Mouse (Mus musculus) heart, embryonic 12.5 days (tissue): Measurements from ENCODE around the gene H2afx. TPM values are rescaled to one million over a fixed set of nuclear protein-coding genes. Genes with fewer than 3 reads are reported as not detected.

Source experiments
- ATAC-seq: fragments of 200-750 bp; cut with Nextera tagmentation; 2 replicates; pipeline ENCODE4 v1.8.0; 2017; ENCODE audit warnings: moderate TSS enrichment, moderate library complexity; ENCODE audit not compliant: insufficient number of reproducible peaks, low FRiP score
- H3K27ac ChIP-seq: fragments of 300-500 bp; sonication (generic); 2 replicates; pipeline ENCODE4 v1.5.1; 2016; ENCODE audit warnings: mild to moderate bottlenecking, moderate library complexity; ENCODE audit not compliant: poor library complexity, severe bottlenecking
- H3K27me3 ChIP-seq: fragments of 300-500 bp; sonication (generic); replicated peaks from 2 replicates; pipeline ENCODE4 v1.6.1; 2016; ENCODE audit warnings: mild to moderate bottlenecking, moderate library complexity
- H3K36me3 ChIP-seq: fragments of 300-500 bp; sonication (generic); 2 replicates; pipeline ENCODE4 v1.6.1; 2016; ENCODE audit warnings: mild to moderate bottlenecking, moderate library complexity
- H3K4me1 ChIP-seq: fragments of 300-500 bp; sonication (generic); replicated peaks from 2 replicates; pipeline ENCODE4 v1.6.1; 2016; ENCODE audit warnings: mild to moderate bottlenecking
- H3K4me2 ChIP-seq: fragments of 300-500 bp; sonication (generic); 2 replicates; pipeline ENCODE4 v1.6.1; 2016; ENCODE audit warnings: mild to moderate bottlenecking, moderate library complexity
- H3K4me3 ChIP-seq: fragments of 300-500 bp; sonication (generic); 2 replicates; pipeline ENCODE4 v1.5.1; 2016; ENCODE audit warnings: mild to moderate bottlenecking
- H3K9ac ChIP-seq: fragments of 300-500 bp; sonication (generic); 2 replicates; pipeline ENCODE4 v1.6.1; 2016; ENCODE audit warnings: mild to moderate bottlenecking, moderate library complexity
- H3K9me3 ChIP-seq: fragments of 300-500 bp; sonication (generic); replicated peaks from 2 replicates; pipeline ENCODE4 v1.6.1; 2016; ENCODE audit warnings: mild to moderate bottlenecking, moderate library complexity
- WGBS: fragments of 180-500 bp; shearing (Covaris S2); methylation state at CpG from one replicate; pipeline ENCODE4 v1.1.7; 2016; 5-methylcytosine and 5-hydroxymethylcytosine counted together
- polyA plus RNA-seq: library from polyadenylated mRNA; unstranded; fragments of >200 nt; fragmentation: Nextera tagmentation; extraction: Ambion mirVana; gene quantifications from 2 replicates; pipeline ENCODE4 v1.2.1, GENCODE M21; 2016

Gene H2afx
- polyA plus RNA-seq, 1 experiment from 2014 or later, result 231 TPM

DNA sequence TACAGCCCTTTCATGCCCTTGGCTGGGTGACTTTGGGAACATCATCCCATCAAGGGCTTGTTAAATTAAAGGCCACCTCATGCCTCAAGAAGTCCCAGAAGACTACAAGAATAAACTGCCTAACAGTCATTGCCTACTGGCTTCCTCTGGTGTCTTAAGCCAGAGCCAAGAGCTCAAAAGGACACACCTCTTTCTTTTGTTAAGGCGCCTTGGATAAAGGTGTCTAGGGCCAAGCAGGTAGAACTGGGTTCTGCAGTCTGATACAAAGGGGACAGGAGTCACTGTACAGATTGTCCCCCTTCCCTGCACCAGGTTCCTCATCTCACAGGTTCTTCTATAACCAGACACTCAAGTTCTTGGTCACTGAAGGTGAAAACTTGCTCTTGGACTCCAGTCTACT, 8.1 kb downstream of the H2afx start:
- peak overlapping the region; percentile 98 for H3K27ac ChIP-seq
- no peak for ATAC-seq
- no peaks in the 10 kb centered on the region for H3K27me3 ChIP-seq
- peak overlapping the region; percentile 65 for H3K4me3 ChIP-seq
- H3K9me3 ChIP-seq, result no peaks in the 10 kb centered on the region
- peaks cover 48% of the 10 kb centered on the region for H3K36me3 ChIP-seq
- 64% methylated on average over 1 of the region's 1 CpGs for WGBS
- peak overlapping the region; percentile 74 for H3K9ac ChIP-seq
- peak overlapping the region; percentile 75 for H3K4me2 ChIP-seq
- H3K4me1 ChIP-seq, result peaks cover 26% of the 10 kb centered on the region

DNA sequence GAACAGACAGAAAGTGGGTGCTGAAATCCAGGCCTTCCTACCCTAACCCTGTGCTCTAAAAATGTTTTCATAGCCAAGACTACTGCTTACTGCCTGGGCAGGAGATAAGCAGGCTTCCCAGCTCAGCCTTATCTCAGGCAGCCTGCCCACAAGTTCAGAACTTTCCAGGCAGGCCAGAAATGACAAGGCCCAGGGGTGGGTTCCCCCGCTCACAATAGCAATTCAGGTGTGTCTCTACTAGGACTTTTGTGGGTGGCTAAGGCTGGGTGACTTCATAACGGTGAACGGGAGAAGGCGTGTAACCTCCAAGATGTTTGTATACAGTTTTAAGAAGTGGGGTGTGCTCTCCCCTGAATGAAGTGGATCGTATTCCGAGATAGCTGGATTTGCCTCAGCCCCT, 8.8 kb downstream of the H2afx start:
- peak; percentile 86 for ATAC-seq
- Histone ChIP-seq H3K36me3 (peaks cover 50% of the 10 kb centered on the region), H3K27ac (peak overlapping the region; percentile 98), H3K4me1 (peaks cover 22% of the 10 kb centered on the region), H3K4me2 (peak overlapping the region; percentile 75), H3K4me3 (peak overlapping the region; percentile 65), H3K27me3 (no peaks in the 10 kb centered on the region), H3K9ac (peak overlapping the region; percentile 74), H3K9me3 (no peaks in the 10 kb centered on the region)
- 5% methylated on average over 6 of the region's 6 CpGs for WGBS

- H3K27me3 ChIP-seq, result no peaks in the 10 kb centered on the region
- under 1% methylated on average over 39 of the region's 39 CpGs for WGBS
- H3K36me3 ChIP-seq, result peaks cover 50% of the 10 kb centered on the region
Measured at GRCm38 (mm10) chr9:44343781-44344421, 9.4 kb downstream of the H2afx start, which contains the start of gene Hmbs. Hmbs (minus strand) TSS chr9:44344228.

DNA sequence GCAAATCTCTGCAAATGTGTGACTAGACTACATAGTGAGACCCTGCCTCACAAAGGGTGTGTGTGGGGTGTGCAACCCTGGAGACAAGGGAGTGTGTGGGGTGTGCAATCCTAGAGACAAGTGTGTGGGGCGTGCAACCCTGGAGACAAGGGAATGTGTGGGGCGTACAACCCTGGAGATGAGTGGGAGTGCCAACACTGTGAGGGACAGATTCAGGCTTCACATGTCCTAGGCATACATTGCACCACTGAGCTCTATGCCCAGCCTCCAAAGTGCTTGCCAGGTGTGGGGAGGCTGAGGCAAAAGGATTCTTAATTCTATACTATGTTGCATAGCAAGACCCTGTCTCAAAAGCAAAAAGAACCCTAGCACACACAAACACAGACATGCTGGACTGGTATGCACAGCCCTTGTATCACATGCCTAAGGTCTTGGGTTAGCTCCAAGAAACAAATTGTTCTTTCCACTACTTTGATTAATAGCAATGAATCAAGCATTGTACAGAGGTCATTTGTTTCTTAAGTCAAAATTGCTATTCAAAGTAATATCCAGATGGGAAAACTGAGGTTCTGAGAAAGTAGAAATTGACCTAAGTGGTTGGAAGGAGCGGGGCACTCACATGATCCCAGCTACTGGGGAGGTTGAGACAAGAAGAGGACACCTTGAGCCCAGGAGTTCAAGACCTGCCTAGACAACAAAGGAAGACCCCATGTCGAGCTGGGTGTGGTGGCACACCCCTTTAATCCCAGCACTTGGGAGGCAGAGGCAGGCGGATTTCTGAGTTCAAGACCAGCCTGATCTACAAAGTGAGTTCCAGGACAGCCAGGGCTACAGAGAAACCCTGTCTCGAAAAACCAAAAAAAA, 11.3 kb downstream of the H2afx start:
- WGBS, result 83% methylated on average over 6 of the region's 6 CpGs
- no peak for ATAC-seq
- Histone ChIP-seq H3K4me2 (no peak overlapping the region), H3K9ac (no peak overlapping the region), H3K36me3 (peaks cover 52% of the 10 kb centered on the region), H3K9me3 (no peaks in the 10 kb centered on the region), H3K4me3 (no peak overlapping the region), H3K4me1 (peaks cover 22% of the 10 kb centered on the region), H3K27me3 (no peaks in the 10 kb centered on the region), H3K27ac (no peak overlapping the region)

More at GRCm38 (mm10) chr9:44343781-44344421, 9.4 kb downstream of the H2afx start, which contains the start of gene Hmbs:
- Histone ChIP-seq H3K4me1 (peaks cover 22% of the 10 kb centered on the region), H3K9me3 (no peaks in the 10 kb centered on the region), H3K4me3 (peak within 1 kb of the TSS; percentile 65), H3K9ac (peak within 1 kb of the TSS; percentile 74), H3K4me2 (peak within 1 kb of the TSS; percentile 75), H3K27ac (peak within 1 kb of the TSS; percentile 98)
- peak; percentile 93 for ATAC-seq

GRCm38 (mm10) chr9:44347166-44347565, 12.7 kb downstream of the H2afx start:
- Histone ChIP-seq H3K27ac (no peak overlapping the region), H3K9ac (no peak overlapping the region), H3K4me3 (no peak overlapping the region), H3K4me1 (peaks cover 15% of the 10 kb centered on the region), H3K27me3 (no peaks in the 10 kb centered on the region), H3K4me2 (no peak overlapping the region), H3K36me3 (peaks cover 56% of the 10 kb centered on the region), H3K9me3 (no peaks in the 10 kb centered on the region)
- WGBS, result 94% methylated on average over 9 of the region's 9 CpGs
- no peak for ATAC-seq

DNA sequence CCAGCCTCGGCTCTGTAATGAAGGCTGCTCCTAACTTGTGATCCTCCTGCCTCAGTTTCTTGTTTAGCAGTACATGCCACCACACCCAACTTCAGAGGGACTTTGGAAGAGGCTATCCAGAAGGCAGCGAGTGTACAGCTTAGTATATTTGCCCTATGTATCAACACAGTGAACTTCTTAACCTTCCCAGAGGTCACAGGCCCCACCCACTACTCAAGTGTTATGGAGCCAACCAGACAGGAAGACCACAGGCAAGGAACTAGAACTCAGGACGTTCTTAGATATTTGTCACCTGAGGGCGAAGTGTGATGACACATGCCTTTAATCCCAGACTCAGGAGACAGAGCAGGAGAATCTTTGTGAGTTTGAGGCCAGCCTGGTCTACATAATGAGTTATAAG, 13.1 kb downstream of the H2afx start:
- H3K27me3 ChIP-seq, result no peaks in the 10 kb centered on the region
- no peak overlapping the region for H3K4me2 ChIP-seq
- no peak for ATAC-seq
- peaks cover 10% of the 10 kb centered on the region for H3K4me1 ChIP-seq
- H3K27ac ChIP-seq, result no peak overlapping the region
- H3K9me3 ChIP-seq, result no peaks in the 10 kb centered on the region
- H3K36me3 ChIP-seq, result peaks cover 60% of the 10 kb centered on the region
- no peak overlapping the region for H3K9ac ChIP-seq
- H3K4me3 ChIP-seq, result no peak overlapping the region
- WGBS, result 87% methylated on average over 4 of the region's 4 CpGs

- no peak for ATAC-seq
- Histone ChIP-seq H3K4me1 (peaks cover 3% of the 10 kb centered on the region; the same call in 1 of the 2 replicates), H3K4me2 (no peak overlapping the region), H3K9ac (no peak overlapping the region), H3K27ac (no peak overlapping the region), H3K36me3 (peaks cover 69% of the 10 kb centered on the region), H3K4me3 (no peak overlapping the region), H3K27me3 (no peaks in the 10 kb centered on the region), H3K9me3 (no peaks in the 10 kb centered on the region)
- 93% methylated on average over 4 of the region's 4 CpGs for WGBS
Measured at GRCm38 (mm10) chr9:44348546-44348945, 14.1 kb downstream of the H2afx start.

DNA sequence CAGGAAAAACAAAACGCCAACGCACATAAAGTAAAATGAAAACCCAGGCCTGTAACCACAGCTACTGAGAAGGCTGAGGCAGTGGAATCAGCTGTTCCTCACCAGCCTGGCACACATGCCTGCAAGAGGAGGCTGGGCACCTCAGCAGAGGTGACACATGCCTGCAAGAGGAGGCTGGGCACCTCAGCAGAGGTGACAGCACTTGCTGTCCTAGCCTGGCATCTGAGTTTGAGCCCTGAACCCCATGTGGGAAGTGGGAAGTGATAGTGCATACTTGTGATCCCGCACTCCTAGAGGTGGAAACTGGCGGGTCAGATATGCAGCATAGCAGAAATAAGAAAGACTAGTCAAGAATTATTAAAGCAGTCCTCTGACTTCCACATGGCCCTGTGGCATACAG, 16.9 kb downstream of the H2afx start:
- 97% methylated on average over 4 of the region's 4 CpGs for WGBS
- no peaks in the 10 kb centered on the region for H3K27me3 ChIP-seq
- no peak overlapping the region for H3K9ac ChIP-seq
- H3K27ac ChIP-seq, result no peak overlapping the region
- no peaks in the 10 kb centered on the region for H3K4me1 ChIP-seq
- ATAC-seq, result no peak
- no peaks in the 10 kb centered on the region for H3K9me3 ChIP-seq
- no peak overlapping the region for H3K4me3 ChIP-seq
- no peak overlapping the region for H3K4me2 ChIP-seq
- peaks cover 97% of the 10 kb centered on the region for H3K36me3 ChIP-seq

DNA sequence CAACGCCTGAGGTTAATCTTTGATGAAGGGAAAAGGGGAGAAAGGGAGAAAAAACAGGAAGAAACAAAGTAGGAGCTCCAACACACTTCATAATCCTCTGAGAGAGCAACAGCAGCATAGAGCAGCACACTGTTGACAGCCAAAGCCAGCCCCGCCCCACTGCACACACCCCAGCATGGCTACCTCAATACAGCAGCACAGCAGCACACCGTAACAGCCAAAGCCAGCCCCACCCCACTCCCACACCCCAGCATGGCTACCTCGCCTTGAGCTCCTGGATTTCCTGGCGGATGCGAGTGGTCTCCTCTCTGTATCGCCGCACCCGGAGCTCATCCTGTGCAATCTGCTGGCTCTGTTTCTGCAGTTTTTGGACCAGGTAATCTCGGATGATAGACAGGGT, 17.8 kb downstream of the H2afx start:
- ATAC-seq, result peak; percentile 63; the same call in 1 of the 2 replicates
- Histone ChIP-seq H3K27ac (no peak overlapping the region), H3K36me3 (peaks cover 97% of the 10 kb centered on the region), H3K4me2 (no peak overlapping the region), H3K27me3 (no peaks in the 10 kb centered on the region), H3K4me1 (no peaks in the 10 kb centered on the region), H3K9me3 (no peaks in the 10 kb centered on the region), H3K9ac (no peak overlapping the region), H3K4me3 (no peak overlapping the region)
- WGBS, result 89% methylated on average over 10 of the region's 10 CpGs

DNA sequence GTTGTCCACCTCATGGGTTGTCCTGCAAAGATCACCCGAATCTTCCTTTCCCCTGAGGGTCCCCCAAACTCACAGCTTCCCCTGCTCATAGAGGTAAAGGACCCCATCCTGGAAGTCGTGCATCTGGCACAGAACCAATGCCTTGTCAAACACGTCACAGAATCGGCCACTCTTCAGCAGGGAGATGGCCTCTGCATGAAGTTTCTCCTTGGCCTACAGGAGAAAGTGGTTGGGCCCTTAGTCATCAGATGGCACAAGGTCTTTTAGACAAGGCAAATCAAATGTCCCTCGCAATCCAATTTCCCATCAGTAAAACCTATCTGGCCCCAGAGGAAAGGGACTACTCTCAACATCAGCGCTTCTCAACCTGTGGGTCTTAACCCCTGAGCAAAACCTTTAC, 18.6 kb downstream of the H2afx start:
- Histone ChIP-seq H3K4me1 (no peaks in the 10 kb centered on the region), H3K4me2 (no peak overlapping the region), H3K36me3 (peaks cover 95% of the 10 kb centered on the region), H3K4me3 (no peak overlapping the region), H3K27ac (no peak overlapping the region), H3K9ac (no peak overlapping the region), H3K27me3 (no peaks in the 10 kb centered on the region), H3K9me3 (no peaks in the 10 kb centered on the region)
- 90% methylated on average over 6 of the region's 6 CpGs for WGBS
- ATAC-seq, result no peak

DNA sequence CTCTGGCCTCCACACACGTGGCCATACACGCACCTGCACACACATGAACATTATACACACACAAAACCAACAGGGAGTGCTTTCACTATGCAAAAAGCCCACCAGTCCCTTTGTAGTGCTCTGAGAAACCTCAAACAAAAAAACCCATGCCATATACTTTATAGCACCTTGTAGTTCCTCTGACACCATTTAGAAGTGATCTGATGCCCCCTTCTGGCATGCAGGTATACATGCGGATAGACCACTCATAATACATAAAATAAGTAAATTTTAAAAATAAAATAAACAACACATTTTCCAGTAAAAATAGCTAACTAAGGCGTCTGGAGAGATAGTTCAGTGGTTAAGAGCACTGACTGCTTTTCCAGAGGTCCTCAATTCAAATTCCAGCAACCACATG, 22.7 kb downstream of the H2afx start:
- no peak overlapping the region for H3K4me3 ChIP-seq
- H3K9me3 ChIP-seq, result no peaks in the 10 kb centered on the region
- peaks cover 7% of the 10 kb centered on the region for H3K4me1 ChIP-seq
- 74% methylated on average over 4 of the region's 4 CpGs for WGBS
- no peak overlapping the region for H3K4me2 ChIP-seq
- H3K9ac ChIP-seq, result no peak overlapping the region
- no peaks in the 10 kb centered on the region for H3K27me3 ChIP-seq
- H3K36me3 ChIP-seq, result peaks cover 72% of the 10 kb centered on the region
- no peak for ATAC-seq
- no peak overlapping the region for H3K27ac ChIP-seq
